Mouse (Mus musculus): ENCODE measurements around the gene Pih1d1. TPM values are rescaled to one million over a fixed set of nuclear protein-coding genes. Genes with fewer than 3 reads are reported as not detected.
"Not testable (repeated sequence)": the region's sequence is repeated elsewhere in the genome, so short reads cannot be mapped to it uniquely, and the experiment has no call there.

Gene Pih1d1
- total and polyA plus RNA-seq, 3 experiments = 141 to 148 TPM; not detected in 1

- TF ChIP-seq MYB (IDR thresholded peaks at IDR 0.05; ENCODE audit: low read depth, low read length) (no peak), POLR2A (IDR thresholded peaks at IDR 0.05; ENCODE audit: control insufficient read depth in 1 of 2, insufficient read depth in 1 of 2, low read depth in 1 of 2, low read length in 2 of 2, poor library complexity in 1 of 2) (no peak), NELFE (IDR thresholded peaks at IDR 0.05; ENCODE audit: low read depth, low read length) (no peak), USF2 (IDR thresholded peaks at IDR 0.05; ENCODE audit: borderline replicate concordance in 1 of 2, insufficient read depth in 1 of 2, low read depth in 1 of 2, low read length in 2 of 2) (no peak), ZNF384 (IDR thresholded peaks at IDR 0.05; ENCODE audit: low read depth, low read length) (peak; percentile 90), ZMIZ1 (IDR thresholded peaks at IDR 0.05; ENCODE audit: low read depth, low read length) (no peak), ETS1 (IDR thresholded peaks at IDR 0.05; ENCODE audit: low read depth, low read length) (no peak), RCOR1 (IDR thresholded peaks at IDR 0.05; ENCODE audit: low read depth, low read length) (peak; percentile 51; the same call in 1 of the 2 replicates), ELF1 (IDR thresholded peaks at IDR 0.05; ENCODE audit: low read depth, low read length) (no peak), BHLHE40 (IDR thresholded peaks at IDR 0.05; ENCODE audit: borderline replicate concordance, low read depth, low read length) (no peak), SMC3 (IDR thresholded peaks at IDR 0.05; ENCODE audit: low read depth, low read length) (no peak; the same call in 1 of the 2 replicates), GATA1 (IDR thresholded peaks at IDR 0.05; ENCODE audit: low read depth, low read length) (no peak)
- no peaks in the 10 kb centered on the region for H3K9me3 ChIP-seq (replicated peaks; ENCODE audit: insufficient read depth, low read length)
- no peaks in the 10 kb centered on the region; a peak in 1 of 4 replicates for H3K36me3 ChIP-seq (ENCODE audit: control insufficient read depth in 1 of 2, insufficient read depth in 2 of 2, low read length in 2 of 2)
- no peak overlapping the region for H3K9ac ChIP-seq (ENCODE audit: control insufficient read depth, low read depth, low read length, poor library complexity, severe bottlenecking)
- peaks cover 2 to 15% of the 10 kb centered on the region in 2 experiments; a peak in 3 of 4 replicates for H3K4me1 ChIP-seq (ENCODE audit: control insufficient read depth in 1 of 2, insufficient read depth in 2 of 2, low read length in 2 of 2)
- no peak overlapping the region for H3K27ac ChIP-seq (ENCODE audit: control insufficient read depth, low read depth, low read length)
- no peaks in the 10 kb centered on the region for H3K79me2 ChIP-seq (ENCODE audit: control insufficient read depth, insufficient read depth, low read length, poor library complexity)
- H3K4me3 ChIP-seq (ENCODE audit: control insufficient read depth in 1 of 2, insufficient read depth in 1 of 2, low read depth in 2 of 2, low read length in 2 of 2) = no peak overlapping the region
- peak; percentile 50 for DNase-seq (ENCODE audit: low read depth, low spot score)
- no peaks in the 10 kb centered on the region for H3K27me3 ChIP-seq (ENCODE audit: control insufficient read depth in 1 of 2, insufficient read depth in 2 of 2, low read length in 2 of 2)
Observed at GRCm38 (mm10) chr7:45107052-45107645, 47.0 kb upstream of the Pih1d1 start.

GRCm38 (mm10) chr7:45110089-45110488 is 44.0 kb upstream of the Pih1d1 start:
- not testable (repeated sequence) for H3K9me3 ChIP-seq (replicated peaks; ENCODE audit: insufficient read depth, low read length); H3K27ac ChIP-seq (ENCODE audit: control insufficient read depth, low read depth, low read length); DNase-seq (ENCODE audit: low read depth, low spot score); H3K4me3 ChIP-seq (ENCODE audit: control insufficient read depth in 1 of 2, insufficient read depth in 1 of 2, low read depth in 2 of 2, low read length in 2 of 2); H3K9ac ChIP-seq (ENCODE audit: control insufficient read depth, low read depth, low read length, poor library complexity, severe bottlenecking); H3K36me3 ChIP-seq (ENCODE audit: control insufficient read depth in 1 of 2, insufficient read depth in 2 of 2, low read length in 2 of 2); H3K79me2 ChIP-seq (ENCODE audit: control insufficient read depth, insufficient read depth, low read length, poor library complexity); H3K27me3 ChIP-seq (ENCODE audit: control insufficient read depth in 1 of 2, insufficient read depth in 2 of 2, low read length in 2 of 2)
- H3K4me1 ChIP-seq (ENCODE audit: control insufficient read depth in 1 of 2, insufficient read depth in 2 of 2, low read length in 2 of 2) = peaks cover 5 to 26% of the 10 kb centered on the region in 2 experiments

GRCm38 (mm10) chr7:45111940-45112339 is 42.2 kb upstream of the Pih1d1 start:
- H3K9me3 ChIP-seq (replicated peaks; ENCODE audit: insufficient read depth, low read length) = no peaks in the 10 kb centered on the region
- H3K79me2 ChIP-seq (ENCODE audit: control insufficient read depth, insufficient read depth, low read length, poor library complexity) = no peaks in the 10 kb centered on the region
- no peak overlapping the region for H3K27ac ChIP-seq (ENCODE audit: control insufficient read depth, low read depth, low read length)
- no peak overlapping the region for H3K4me3 ChIP-seq (ENCODE audit: control insufficient read depth in 1 of 2, insufficient read depth in 1 of 2, low read depth in 2 of 2, low read length in 2 of 2)
- peaks cover 5 to 26% of the 10 kb centered on the region in 2 experiments for H3K4me1 ChIP-seq (ENCODE audit: control insufficient read depth in 1 of 2, insufficient read depth in 2 of 2, low read length in 2 of 2)
- TF ChIP-seq MAZ (IDR thresholded peaks at IDR 0.05; ENCODE audit: low read depth, low read length) (no peak), E2F4 (IDR thresholded peaks at IDR 0.05; ENCODE audit: borderline replicate concordance, low read depth, low read length) (no peak), ZMIZ1 (IDR thresholded peaks at IDR 0.05; ENCODE audit: low read depth, low read length) (no peak), ZNF384 (IDR thresholded peaks at IDR 0.05; ENCODE audit: low read depth, low read length) (no peak), TBP (IDR thresholded peaks at IDR 0.05; ENCODE audit: low read depth, low read length) (no peak), HCFC1 (IDR thresholded peaks at IDR 0.05; ENCODE audit: low read depth, low read length) (no peak), RAD21 (IDR thresholded peaks at IDR 0.05; ENCODE audit: low read depth, low read length) (no peak), CHD2 (IDR thresholded peaks at IDR 0.05; ENCODE audit: low read length) (no peak), JUND (IDR thresholded peaks at IDR 0.05; ENCODE audit: low read depth, low read length) (no peak), SMC3 (IDR thresholded peaks at IDR 0.05; ENCODE audit: low read depth, low read length) (no peak), POLR2AphosphoS2 (IDR thresholded peaks at IDR 0.05; ENCODE audit: low read length) (no peak), ZKSCAN1 (IDR thresholded peaks at IDR 0.05; ENCODE audit: low read depth, low read length) (no peak), MXI1 (IDR thresholded peaks at IDR 0.05; ENCODE audit: low read depth, low read length) (no peak), UBTF (IDR thresholded peaks at IDR 0.05; ENCODE audit: borderline replicate concordance, insufficient read depth, low read depth, low read length) (no peak), BHLHE40 (IDR thresholded peaks at IDR 0.05; ENCODE audit: borderline replicate concordance, low read depth, low read length) (no peak), CHD1 (IDR thresholded peaks at IDR 0.05; ENCODE audit: low read depth, low read length) (no peak)
- H3K9ac ChIP-seq (ENCODE audit: control insufficient read depth, low read depth, low read length, poor library complexity, severe bottlenecking) = no peak overlapping the region
- peaks cover 0 to 5% of the 10 kb centered on the region in 2 experiments; a peak in 2 of 4 replicates for H3K36me3 ChIP-seq (ENCODE audit: control insufficient read depth in 1 of 2, insufficient read depth in 2 of 2, low read length in 2 of 2)
- H3K27me3 ChIP-seq (ENCODE audit: control insufficient read depth in 1 of 2, insufficient read depth in 2 of 2, low read length in 2 of 2) = no peaks in the 10 kb centered on the region
- DNase-seq (ENCODE audit: low read depth, low spot score) = no peak
